Mouse (Mus musculus) lung, postnatal 0 days (tissue): ENCODE measurements around the gene Vrk3. TPM values are rescaled to one million over a fixed set of nuclear protein-coding genes. Genes with fewer than 3 reads are reported as not detected.
"Not testable (repeated sequence)": the region's sequence is repeated elsewhere in the genome, so short reads cannot be mapped to it uniquely, and the experiment has no call there.

Source experiments
- ATAC-seq: fragments of 200-750 bp; cut with Nextera tagmentation; 2 replicates; pipeline ENCODE4 v1.8.0; 2017; ENCODE audit warnings: moderate library complexity
- DNase-seq: peaks from one replicate; pipeline ENCODE4 v3.0.0-alpha.2; 2016; ENCODE audit warnings: low spot score
- H3K27ac ChIP-seq: fragments of 300-500 bp; sonication (generic); 2 replicates; pipeline ENCODE4 v1.5.1; 2014; ENCODE audit warnings: antibody characterized with exemption, mild to moderate bottlenecking, low read length, mixed read lengths
- H3K27me3 ChIP-seq: fragments of 300-500 bp; sonication (generic); replicated peaks from 2 replicates; pipeline ENCODE4 v1.6.1; 2014; ENCODE audit warnings: low read length, mixed read lengths; ENCODE audit not compliant: insufficient read depth
- H3K36me3 ChIP-seq: fragments of 300-500 bp; sonication (generic); 2 replicates; pipeline ENCODE4 v1.6.1; 2014; ENCODE audit warnings: low read length, mixed read lengths; ENCODE audit not compliant: insufficient read depth
- H3K4me1 ChIP-seq: fragments of 300-500 bp; sonication (generic); 2 replicates; pipeline ENCODE4 v1.6.1; 2014; ENCODE audit warnings: antibody characterized with exemption, low read depth, low read length, mixed read lengths; ENCODE audit not compliant: insufficient read depth
- H3K4me2 ChIP-seq: fragments of 300-500 bp; sonication (generic); replicated peaks from 2 replicates; pipeline ENCODE4 v1.6.1; 2014; ENCODE audit warnings: low read depth, mild to moderate bottlenecking, low read length, moderate library complexity, mixed read lengths
- H3K4me3 ChIP-seq: fragments of 300-500 bp; sonication (generic); 2 replicates; pipeline ENCODE4 v1.5.1; 2014; ENCODE audit warnings: low read depth, low read length
- H3K9ac ChIP-seq: fragments of 300-500 bp; sonication (generic); replicated peaks from 2 replicates; pipeline ENCODE4 v1.6.1; 2014; ENCODE audit warnings: low read depth, mild to moderate bottlenecking
- H3K9me3 ChIP-seq: fragments of 300-500 bp; sonication (generic); 2 replicates; pipeline ENCODE4 v1.6.1; 2016; ENCODE audit warnings: low read length, mixed read lengths
- CTCF ChIP-seq: IDR thresholded peaks from 2 replicates; pipeline ENCODE4 v1.5.1; 2016; ENCODE audit warnings: antibody characterized with exemption, mild to moderate bottlenecking
- EP300 ChIP-seq: IDR thresholded peaks from 2 replicates; pipeline ENCODE4 v1.6.1; 2016; ENCODE audit warnings: antibody characterized with exemption, mild to moderate bottlenecking, control low read depth
- WGBS: fragments of 180-500 bp; shearing (Covaris S2); extraction: QIAGEN DNeasy Blood & Tissue Kit; methylation state at CpG from one replicate; pipeline ENCODE4 v1.1.7; 2014; 5-methylcytosine and 5-hydroxymethylcytosine counted together
- polyA plus RNA-seq: library from polyadenylated mRNA; unstranded; fragments of >200 nt; fragmentation: Nextera tagmentation; extraction: Ambion mirVana; gene quantifications from 2 replicates; pipeline ENCODE4 v1.2.1, GENCODE M21; 2015

Vrk3 gene
- polyA plus RNA-seq, 1 experiment from 2014 or later = 48.3 TPM

DNA sequence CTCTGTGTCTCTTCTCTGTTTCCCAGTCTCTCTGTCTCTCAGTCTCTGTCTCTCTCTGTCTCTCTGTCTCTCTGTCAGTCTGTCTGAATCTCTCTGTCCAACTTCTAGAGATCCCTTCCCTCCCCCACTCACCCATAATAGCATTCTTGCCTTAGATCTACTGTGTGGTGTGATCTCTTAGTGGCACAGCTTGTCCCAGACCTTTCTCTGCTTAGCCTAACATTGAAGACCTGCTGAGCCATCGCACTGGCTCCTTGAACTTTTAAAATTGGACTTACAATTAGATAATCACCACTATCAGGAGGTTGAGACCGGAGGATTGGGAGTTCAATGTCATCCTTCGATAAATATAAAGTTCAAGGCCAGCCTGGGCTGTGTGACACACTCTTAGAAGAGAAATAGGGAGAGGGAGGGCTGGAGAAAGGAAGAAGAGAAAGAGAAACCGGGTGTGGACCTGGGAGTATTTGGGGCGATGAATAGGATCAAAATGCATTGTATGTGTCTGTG, 41.0 kb upstream of the Vrk3 start:
- H3K4me3 ChIP-seq = no peak overlapping the region
- TF ChIP-seq EP300 = no peak
- TF ChIP-seq CTCF = no peak
- no peak overlapping the region for H3K9ac ChIP-seq
- no peak for ATAC-seq
- H3K27ac ChIP-seq = no peak overlapping the region
- no peaks in the 10 kb centered on the region for H3K4me1 ChIP-seq
- H3K27me3 ChIP-seq = no peaks in the 10 kb centered on the region
- WGBS = 87% methylated on average over 5 of the region's 5 CpGs
- no peak for DNase-seq
- no peak overlapping the region for H3K4me2 ChIP-seq
- H3K9me3 ChIP-seq = no peaks in the 10 kb centered on the region
- H3K36me3 ChIP-seq = no peaks in the 10 kb centered on the region

DNA sequence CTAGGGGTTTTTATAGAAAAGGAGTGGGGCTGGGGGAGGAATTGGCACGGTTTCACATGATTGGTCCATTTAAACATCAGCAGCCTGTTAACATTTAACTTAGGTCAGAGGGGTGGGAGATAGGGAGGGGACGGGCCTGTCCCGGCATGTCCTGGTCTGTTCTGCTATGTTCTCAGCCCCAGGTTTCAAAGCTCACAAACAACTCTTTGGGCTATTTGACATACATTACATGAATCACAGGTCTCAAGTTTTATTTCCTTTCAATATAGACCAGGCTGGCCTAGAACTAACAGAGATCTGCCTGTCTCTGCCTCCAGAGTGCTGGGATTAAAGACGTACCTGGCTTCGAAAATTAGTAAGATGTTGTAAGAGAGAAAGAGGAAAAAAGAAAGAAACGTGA, 40.1 kb upstream of the Vrk3 start:
- DNase-seq, ATAC-seq, H3K4me3 ChIP-seq, H3K27me3 ChIP-seq, H3K4me2 ChIP-seq, H3K36me3 ChIP-seq, H3K9ac ChIP-seq, H3K4me1 ChIP-seq, H3K9me3 ChIP-seq, H3K27ac ChIP-seq: not testable (repeated sequence)
- WGBS = 81% methylated on average over 5 of the region's 6 CpGs

DNA sequence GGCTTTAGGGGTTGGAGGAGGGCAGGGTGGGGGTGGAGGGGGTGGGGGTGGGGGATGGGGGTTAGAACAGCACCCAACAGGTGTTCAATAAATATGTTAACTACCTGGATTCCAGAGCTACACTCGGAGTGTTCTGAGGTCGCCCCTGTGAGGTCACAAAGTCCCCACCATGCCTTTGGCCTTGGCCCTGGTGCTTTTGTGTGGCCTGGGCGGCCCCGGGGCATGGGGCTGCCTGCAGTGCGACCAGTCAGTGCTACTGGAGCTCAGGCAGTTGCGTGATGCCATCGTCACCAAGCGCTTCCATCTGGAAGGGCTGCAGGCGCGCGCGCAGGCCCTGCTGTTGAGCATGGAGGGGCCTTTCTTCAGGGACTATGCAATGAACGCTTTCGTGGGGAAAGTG, 39.6 kb upstream of the Vrk3 start, which contains the start of gene Izumo2:
TSS of gene Izumo2 (plus strand) at position 169 of the 400 bp plus-strand sequence.
- Histone ChIP-seq H3K9me3 (no peaks in the 10 kb centered on the region), H3K27ac (no peak within 1 kb of the TSS), H3K9ac (no peak within 1 kb of the TSS), H3K27me3 (no peaks in the 10 kb centered on the region), H3K36me3 (no peaks in the 10 kb centered on the region), H3K4me3 (no peak within 1 kb of the TSS), H3K4me1 (no peaks in the 10 kb centered on the region), H3K4me2 (no peak within 1 kb of the TSS)
- no peak for TF ChIP-seq CTCF
- TF ChIP-seq EP300 = no peak
- WGBS = 71% methylated on average over 14 of the region's 14 CpGs
- ATAC-seq (no peak), DNase-seq (no peak)

DNA sequence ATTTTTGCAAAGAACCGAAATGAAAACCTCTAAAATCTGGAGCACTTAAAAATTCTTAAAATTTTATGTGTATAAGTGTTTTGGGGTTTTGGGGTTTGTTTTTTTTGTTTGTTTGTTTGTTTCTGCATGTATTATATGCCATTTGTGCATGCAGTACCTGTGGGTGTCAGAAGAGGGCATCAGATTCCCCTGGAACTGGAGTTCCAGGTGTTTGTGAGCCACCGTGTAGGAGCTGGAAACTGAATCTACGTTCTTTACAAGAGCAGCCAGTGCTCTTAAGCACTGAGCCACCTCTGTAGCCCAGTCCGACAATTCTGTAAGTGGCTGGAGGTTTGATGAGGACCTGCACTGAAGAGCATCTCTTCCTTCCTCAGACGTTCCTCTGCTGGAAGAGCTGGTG, 38.3 kb upstream of the Vrk3 start:
- ATAC-seq (no peak), DNase-seq (no peak)
- Histone ChIP-seq H3K9me3 (no peaks in the 10 kb centered on the region), H3K36me3 (no peaks in the 10 kb centered on the region), H3K4me3 (no peak overlapping the region), H3K27ac (no peak overlapping the region), H3K4me2 (no peak overlapping the region), H3K27me3 (no peaks in the 10 kb centered on the region), H3K4me1 (no peaks in the 10 kb centered on the region), H3K9ac (no peak overlapping the region)
- WGBS = 69% methylated on average over 5 of the region's 5 CpGs
- TF ChIP-seq CTCF (peak; percentile 10; the same call in 1 of the 2 replicates), EP300 (no peak)

DNA sequence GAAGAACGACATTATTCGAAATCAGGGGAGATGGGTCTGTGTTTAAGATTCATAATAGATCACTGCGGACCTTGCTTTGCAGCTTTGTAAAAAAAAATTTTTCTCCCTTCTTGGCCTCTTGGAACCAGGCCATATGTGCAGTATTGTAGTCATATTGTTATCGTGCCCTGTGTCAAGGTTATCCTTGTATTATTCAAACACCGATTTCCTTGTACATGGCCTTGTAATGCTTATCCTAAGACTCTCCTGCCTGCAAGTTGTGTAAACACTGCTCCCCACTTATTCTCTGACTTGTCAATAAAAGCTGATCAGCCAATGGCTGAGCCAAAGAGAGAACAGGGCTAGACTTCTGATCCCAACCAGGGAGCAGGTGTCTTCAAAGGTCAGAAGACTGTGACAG, 26.2 kb upstream of the Vrk3 start:
- Histone ChIP-seq H3K36me3 (no peaks in the 10 kb centered on the region), H3K4me3 (no peak overlapping the region), H3K27me3 (no peaks in the 10 kb centered on the region), H3K4me1 (no peaks in the 10 kb centered on the region), H3K27ac (no peak overlapping the region), H3K9ac (no peak overlapping the region), H3K9me3 (no peaks in the 10 kb centered on the region), H3K4me2 (no peak overlapping the region)
- no peak for TF ChIP-seq CTCF
- TF ChIP-seq EP300 = no peak
- DNase-seq (no peak), ATAC-seq (no peak)
- 34% methylated on average over 5 of the region's 5 CpGs for WGBS

DNA sequence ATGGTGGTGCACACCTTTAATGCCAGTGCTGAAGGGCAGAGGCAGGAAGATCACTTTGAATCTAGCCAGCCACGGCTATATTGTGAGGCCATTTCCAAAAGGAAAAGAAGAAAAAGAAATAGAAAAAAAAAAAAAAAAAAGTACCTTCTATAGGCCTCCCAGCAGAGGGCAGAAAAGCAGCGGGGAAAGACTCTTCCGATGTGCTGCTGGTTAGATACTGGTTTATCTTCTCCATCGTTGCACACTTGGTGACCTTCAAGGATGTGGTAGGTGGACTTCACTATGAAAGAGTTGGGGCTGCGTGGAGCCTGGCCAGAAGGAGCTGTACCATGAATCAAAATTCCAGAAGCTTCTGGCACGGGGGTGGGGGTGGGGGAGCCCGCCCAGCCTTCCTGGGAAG, 23.9 kb upstream of the Vrk3 start:
- Histone ChIP-seq H3K36me3 (no peaks in the 10 kb centered on the region), H3K4me1 (no peaks in the 10 kb centered on the region), H3K27ac (no peak overlapping the region), H3K27me3 (no peaks in the 10 kb centered on the region), H3K4me3 (no peak overlapping the region), H3K4me2 (no peak overlapping the region), H3K9ac (no peak overlapping the region), H3K9me3 (no peaks in the 10 kb centered on the region)
- 25% methylated on average over 7 of the region's 7 CpGs for WGBS
- TF ChIP-seq EP300 (no peak), CTCF (peak; percentile 54)
- ATAC-seq (no peak), DNase-seq (no peak)

DNA sequence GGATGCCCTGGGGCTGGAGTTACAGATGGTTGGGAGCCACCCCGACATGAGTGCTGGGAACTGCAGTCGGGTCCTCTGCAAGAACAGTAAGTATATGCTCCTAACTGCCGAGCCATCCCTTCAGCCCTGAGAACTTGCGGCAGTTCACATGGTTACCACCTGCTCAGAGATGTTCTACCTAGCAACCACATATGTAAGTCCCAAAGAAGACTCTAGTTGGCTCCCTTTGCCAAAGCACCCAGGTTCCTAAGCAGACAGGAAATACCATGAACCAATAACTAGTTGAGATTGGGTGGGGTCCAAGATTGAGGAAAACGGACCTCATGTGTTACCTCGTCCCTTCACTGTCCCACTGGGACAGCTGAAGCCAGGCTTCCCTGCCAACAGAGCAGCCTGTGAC, 21.9 kb upstream of the Vrk3 start:
- H3K4me1 ChIP-seq = no peaks in the 10 kb centered on the region
- H3K9ac ChIP-seq = no peak overlapping the region
- H3K36me3 ChIP-seq = no peaks in the 10 kb centered on the region
- H3K4me2 ChIP-seq = no peak overlapping the region
- H3K27me3 ChIP-seq = no peaks in the 10 kb centered on the region
- H3K4me3 ChIP-seq = no peak overlapping the region
- DNase-seq (peak; percentile 45), ATAC-seq (no peak)
- 53% methylated on average over 6 of the region's 6 CpGs for WGBS
- H3K27ac ChIP-seq = no peak overlapping the region
- TF ChIP-seq EP300 (no peak), CTCF (no peak)
- no peaks in the 10 kb centered on the region for H3K9me3 ChIP-seq
